Mouse (Mus musculus) heart, postnatal 14 days (tissue): ENCODE results near the gene Olfr1426. TPM values are rescaled to one million over a fixed set of nuclear protein-coding genes. Genes with fewer than 3 reads are reported as not detected.
"Not testable (repeated sequence)": the region's sequence is repeated elsewhere in the genome, so short reads cannot be mapped to it uniquely, and the experiment has no call there.

Experiments used
- DNase-seq, 2 experiments: peaks; one replicate each; pipeline ENCODE4 v3.0.0; 2021 to 2022
- intact Hi-C: fragments of 180-260 bp; cut with DNase I; formaldehyde crosslinking; loops from one replicate; pipeline ENCODE4 v1.15.1; 2025
- long read RNA-seq, 2 experiments: library from polyadenylated mRNA; stranded (forward); transcript quantifications; one replicate each; pipeline ENCODE4 v2.0.0; 2021
- total RNA-seq, 2 experiments: library from RNA; stranded (reverse); gene quantifications; 2 replicates each; pipeline ENCODE4 v1.2.3; 2021

Gene Olfr1426
- total RNA-seq, result not detected
- long read RNA-seq, experiment 1, result 0 reads
- long read RNA-seq, experiment 2, result 0 reads

DNA sequence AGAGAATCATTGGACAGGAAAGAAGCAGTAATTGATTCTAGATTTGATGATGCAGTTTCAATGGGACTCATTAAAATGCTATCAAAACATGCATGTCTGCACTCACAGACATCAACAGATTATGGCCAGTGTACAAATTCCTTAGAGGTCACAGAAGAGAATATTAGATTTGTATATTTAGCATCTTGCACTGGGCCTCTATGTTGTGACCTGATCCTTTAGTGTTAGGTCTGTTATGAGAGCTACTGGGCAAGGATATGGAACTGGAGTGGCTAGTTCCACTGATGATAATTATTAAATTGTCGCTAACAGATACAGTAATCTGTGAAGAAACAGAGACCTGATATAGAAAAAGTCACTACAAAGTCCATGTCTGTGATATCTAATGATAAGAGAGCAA, at the start of gene Olfr1426:
Gene Olfr1426, minus strand, starts transcription at position 101 of the 400 bp plus-strand sequence.
- DNase-seq, result no peak
- intact Hi-C loops, result no loop called here

DNA sequence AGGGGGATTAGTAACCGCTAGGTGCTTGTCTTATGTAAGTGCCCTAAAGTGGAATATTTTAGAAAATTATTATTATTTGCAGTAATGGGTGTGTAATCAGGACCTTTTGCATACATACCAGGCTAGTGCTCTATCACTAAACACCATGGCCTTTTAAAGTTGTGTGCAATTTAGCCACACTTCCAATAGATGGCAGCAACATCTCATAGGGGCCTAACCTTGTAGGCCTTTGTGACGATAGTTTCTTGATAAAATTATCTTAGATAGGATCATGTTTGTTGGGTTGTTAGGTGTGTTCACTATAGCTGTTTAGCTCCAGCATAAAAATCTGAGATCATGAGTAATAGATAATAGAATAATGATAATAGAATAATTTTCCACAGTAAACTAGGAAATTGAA, 42.5 kb upstream of the Olfr1426 start:
- intact Hi-C loops, result no loop called here
- DNase-seq, result peak in 1 of 2 experiments; percentile 11

DNA sequence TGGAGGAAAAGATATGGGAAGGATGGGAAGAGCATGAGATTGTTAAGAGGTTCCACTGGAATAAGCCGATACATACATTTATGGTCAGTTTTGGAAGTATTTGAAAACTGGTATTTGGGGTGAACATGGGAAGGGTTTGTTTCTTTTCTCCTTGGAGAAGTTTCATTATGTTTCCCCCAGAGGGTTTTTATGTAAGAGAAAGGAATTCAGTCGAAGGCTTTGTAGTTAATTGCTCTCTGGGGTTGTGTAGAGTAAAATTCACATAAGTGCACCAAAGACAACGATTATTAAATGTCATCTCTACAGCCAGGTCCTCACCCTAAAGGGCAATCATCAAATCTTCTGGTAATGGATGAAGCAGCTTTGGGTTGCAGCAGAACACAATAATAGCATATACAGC, 31.3 kb upstream of the Olfr1426 start, which contains the start of gene Olfr76:
Gene Olfr76, minus strand, starts transcription at position 101 of the 400 bp plus-strand sequence.
- DNase-seq, result no peak
- intact Hi-C loops, result no loop called here

DNA sequence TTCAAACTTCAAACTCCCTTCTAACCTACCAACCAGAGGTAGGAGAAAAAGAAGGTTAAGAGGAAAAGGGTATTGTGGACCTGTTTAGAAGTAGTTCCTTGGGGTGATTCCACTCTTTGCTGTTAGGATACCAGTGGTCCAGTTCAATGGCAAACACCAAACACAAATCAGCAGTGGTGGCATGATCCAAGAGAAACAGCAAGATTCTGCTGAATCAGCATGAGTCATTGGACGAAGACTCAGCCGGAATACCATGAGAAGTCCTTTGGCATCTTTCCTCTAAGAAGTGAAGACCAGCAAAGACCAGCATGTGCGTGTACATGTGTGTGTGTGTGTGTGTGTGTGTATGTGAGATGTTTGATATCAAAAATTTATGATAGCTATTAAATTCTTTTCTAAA, 24.7 kb upstream of the Olfr1426 start:
- intact Hi-C loops, result no loop called here
- DNase-seq, result no peak

DNA sequence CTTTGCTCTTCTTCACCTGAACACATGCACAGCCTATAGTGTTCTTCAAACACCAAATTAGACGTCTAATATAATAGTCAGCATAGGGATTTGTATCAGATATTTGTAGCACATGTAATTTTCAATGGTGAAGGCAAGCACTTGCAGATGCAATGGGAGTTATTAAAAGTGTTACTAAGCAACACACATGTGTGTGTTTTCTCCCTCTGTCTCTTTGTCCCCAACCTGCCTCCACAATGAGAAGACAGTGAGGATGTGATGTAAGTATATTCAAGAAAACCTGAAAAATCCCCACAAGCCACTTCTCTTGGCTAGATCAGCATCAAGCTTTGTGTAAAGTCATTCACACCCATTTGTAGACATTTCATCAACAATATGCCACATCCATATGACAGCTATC, 24.0 kb upstream of the Olfr1426 start, which contains the start of gene Olfr1428:
Gene Olfr1428, minus strand, starts transcription at position 101 of the 400 bp plus-strand sequence.
- no peak for DNase-seq
- intact Hi-C loops, result no loop called here

DNA sequence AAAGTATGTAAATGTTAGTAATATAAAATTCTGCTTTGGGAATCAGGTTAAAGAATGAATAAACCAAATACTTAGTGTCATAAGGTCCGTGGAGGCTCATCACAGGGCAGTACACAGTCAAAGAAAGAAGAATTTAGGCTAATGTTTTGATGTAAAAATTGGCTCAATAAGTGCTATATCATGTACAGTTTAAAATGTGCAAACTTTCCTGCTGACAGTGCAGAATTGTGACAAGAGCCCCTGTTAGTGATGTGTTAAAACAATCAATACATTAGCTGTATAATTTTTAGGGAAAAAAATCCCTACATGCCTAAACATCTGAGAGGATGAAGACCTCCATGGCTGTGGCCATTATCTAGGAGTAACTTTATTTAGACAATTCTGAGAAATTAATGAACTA, 22.0 kb upstream of the Olfr1426 start:
- DNase-seq, result no peak
- intact Hi-C loops, result no loop called here

DNA sequence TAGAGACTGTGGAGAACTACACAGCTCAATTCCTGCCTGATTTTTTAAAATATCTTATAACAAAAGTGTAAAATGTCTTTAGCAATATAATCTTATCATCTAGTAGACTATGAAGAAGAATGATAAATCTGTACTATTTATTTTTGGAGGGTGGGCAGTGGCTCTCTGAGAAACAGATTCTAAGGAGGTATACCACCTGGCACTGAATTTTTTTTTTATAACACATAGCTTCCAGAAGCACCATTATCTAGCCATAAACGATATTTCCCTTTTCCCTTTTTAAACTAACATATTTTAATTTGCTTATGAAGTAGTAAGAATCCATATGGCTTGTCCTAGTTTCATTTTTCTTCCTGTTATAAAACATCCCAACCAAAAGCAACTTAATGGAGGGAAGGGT, 12.7 kb upstream of the Olfr1426 start:
- no peak for DNase-seq
- intact Hi-C loops, result no loop called here

DNA sequence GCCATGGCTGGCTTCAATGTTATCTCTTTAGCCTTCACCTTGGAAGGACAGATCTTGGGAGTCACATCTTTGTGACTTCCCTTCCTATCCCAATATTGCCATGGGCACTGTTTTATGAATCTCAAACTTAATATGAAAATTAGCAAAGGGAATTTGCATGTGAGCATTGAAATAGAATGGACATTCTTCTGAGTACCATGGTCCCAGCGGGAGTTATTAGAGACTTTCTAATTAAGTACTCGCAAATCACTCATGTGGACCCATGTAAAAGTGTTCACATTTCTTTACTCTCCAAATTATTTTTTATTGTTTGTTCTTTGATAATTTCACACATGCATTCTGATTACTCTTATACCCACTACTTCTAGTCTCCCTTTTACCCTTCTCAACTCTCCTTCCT, 11.4 kb upstream of the Olfr1426 start, which contains the start of gene Olfr1427:
Gene Olfr1427, minus strand, starts transcription at position 101 of the 400 bp plus-strand sequence.
- intact Hi-C loops, result no loop called here
- no peak for DNase-seq

DNA sequence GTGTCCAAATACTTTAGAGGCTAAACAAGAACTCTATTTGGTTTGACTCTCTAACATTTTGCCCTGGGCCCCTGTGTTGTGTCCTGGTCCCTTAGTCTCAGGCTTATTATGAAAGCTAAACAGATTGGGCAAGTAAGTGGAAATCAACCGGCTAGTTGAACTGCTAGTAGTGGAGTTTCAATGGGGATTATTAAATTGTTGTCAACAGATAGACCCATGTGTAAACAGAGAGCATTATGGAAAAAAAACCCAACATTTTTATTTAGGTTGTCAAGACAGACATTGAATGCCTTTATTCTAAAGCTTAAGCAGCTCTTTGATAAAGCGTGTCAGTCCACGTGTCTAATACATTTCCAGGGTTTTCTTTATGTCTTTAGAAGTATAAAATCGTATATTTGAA, 14.2 kb downstream of the Olfr1426 start, which contains the start of gene Olfr1425:
Gene Olfr1425, minus strand, starts transcription at position 101 of the 400 bp plus-strand sequence.
- DNase-seq, intact Hi-C loops: not testable (repeated sequence)

DNA sequence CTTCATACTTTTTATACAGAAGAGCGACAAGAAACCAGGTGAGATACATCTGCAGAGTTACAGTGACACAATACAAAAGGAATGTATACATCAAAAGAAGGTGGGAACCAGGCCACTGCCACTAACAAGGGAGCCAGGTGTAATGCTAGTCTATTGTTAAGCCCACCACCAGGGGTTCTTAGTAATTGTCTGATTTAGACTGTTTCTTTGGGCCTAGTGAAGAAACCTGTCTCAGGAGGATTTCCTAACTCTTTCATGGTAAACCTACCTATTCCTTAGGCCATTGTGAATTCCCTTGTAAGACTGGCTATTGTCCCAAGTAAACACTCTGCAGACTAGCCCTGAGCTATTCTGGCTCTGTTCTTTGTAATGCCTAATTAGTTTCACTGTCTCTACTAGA, 22.3 kb downstream of the Olfr1426 start:
- intact Hi-C loops, DNase-seq: not testable (repeated sequence)

DNA sequence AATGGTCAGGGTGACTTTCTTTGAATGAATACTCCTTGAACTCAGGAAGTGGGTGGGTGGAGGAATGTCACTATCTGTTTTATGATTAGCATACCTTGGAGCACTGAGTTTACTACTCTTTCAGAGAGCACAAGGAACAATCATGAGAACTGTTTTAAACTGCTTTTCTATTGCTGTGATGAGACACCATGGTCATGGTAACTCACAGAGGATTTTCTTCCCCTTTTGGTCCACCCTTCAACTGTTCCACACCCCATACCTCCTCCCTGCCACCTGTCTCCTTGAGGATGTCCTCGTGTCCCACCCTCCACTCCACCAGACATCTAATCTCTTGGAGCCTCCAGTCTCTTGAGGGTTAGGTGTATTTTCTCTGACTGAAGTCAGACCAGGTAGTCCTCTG, 24.0 kb downstream of the Olfr1426 start:
- intact Hi-C loops, DNase-seq: not testable (repeated sequence)

DNA sequence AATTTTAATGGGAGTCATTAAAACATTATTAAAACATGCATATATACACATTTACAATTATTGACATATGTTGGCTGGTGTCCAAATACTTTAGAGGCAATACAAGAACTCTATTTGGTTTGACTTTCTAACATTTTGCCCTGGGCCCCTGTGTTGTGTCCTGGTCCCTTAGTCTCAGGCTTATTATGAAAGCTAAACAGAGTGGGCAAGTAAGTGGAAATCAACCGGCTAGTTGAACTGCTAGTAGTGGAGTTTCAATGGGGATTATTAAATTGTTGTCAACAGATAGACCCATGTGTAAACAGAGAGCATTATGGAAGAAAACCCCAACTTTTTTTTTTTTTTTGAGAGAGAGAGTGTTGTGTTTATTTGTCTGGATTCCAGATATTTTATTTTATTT, 29.2 kb downstream of the Olfr1426 start, which contains the start of gene Olfr1424:
Gene Olfr1424, minus strand, starts transcription at position 101 of the 400 bp plus-strand sequence.
- intact Hi-C loops, DNase-seq: not testable (repeated sequence)

DNA sequence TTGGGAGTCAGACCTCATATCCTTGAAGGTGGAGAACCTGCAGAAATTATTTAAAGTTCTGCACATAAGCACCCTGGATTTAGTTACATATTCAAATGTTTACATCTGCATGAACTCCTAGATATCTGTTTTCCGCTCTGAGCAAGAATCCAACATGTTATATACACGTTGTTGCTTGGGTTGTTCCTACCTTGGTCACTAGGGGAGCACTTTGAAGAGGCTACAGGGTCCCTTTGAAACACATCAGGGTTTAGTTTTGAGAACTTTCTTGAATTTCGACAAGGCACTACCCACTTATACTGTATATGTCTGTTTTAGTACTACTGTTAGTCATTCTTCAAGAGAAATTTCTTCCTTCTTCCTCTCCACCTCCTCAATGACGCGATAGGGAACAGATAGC, 48.6 kb downstream of the Olfr1426 start:
- intact Hi-C loops, result no loop called here
- DNase-seq, result no peak

DNA sequence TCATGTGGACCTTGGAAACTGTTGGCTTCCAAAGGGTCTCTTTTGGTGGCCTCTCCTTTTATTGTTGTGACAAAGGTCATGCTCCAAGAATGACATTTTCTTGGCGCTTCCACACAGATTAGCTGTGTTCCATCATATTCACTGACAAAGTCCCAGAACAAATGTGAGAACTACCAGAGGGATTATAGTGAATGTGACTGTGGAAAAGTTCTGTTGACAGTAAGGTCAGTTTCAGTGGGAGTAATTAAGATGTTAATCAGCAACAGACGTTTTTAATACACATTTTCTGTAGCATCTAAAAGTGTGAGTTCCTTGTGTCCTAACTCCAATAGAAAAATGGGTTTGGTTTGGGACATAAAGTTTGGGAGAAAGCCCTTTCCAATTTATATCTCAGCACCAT, 50.6 kb downstream of the Olfr1426 start, which contains the start of gene Olfr1423:
Gene Olfr1423, minus strand, starts transcription at position 101 of the 400 bp plus-strand sequence.
- no peak for DNase-seq
- intact Hi-C loops, result no loop called here

DNA sequence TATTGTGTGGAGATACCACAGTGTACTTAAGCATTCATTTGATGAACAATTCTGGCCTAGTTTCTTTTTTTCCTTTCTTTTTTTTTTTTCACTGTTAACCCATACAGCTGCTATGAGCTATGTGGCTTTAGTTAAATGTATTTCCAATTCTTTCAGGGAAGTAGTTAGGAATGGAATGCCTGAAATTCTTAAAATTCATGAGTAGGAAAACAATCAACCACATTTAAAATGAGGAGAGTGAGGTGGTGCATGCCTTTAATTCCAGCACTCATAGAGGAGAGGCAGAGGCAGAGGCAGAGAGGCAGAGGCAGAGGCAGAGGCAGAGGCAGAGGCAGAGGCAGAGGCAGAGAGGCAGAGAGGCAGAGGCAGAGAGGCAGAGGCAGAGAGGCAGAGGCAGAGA, 54.1 kb downstream of the Olfr1426 start:
- intact Hi-C loops, result no loop called here
- no peak for DNase-seq

Other genes with a start within 250 kb of the Olfr1426 start
- not detected for gene Olfr1418, start 230.9 kb downstream of the Olfr1426 start, total RNA-seq
- not detected for gene Olfr1419, start 216.9 kb downstream of the Olfr1426 start, total RNA-seq
- gene Olfr1420, start 205.4 kb downstream of the Olfr1426 start, total RNA-seq, result not detected
- 10 to 100 TPM; 26.2 to 28.2 TPM for gene Patl1, start 179.6 kb downstream of the Olfr1426 start, total RNA-seq
- 10 to 100 TPM; 81.3 to 85.1 TPM for gene Osbp, start 126.1 kb downstream of the Olfr1426 start, total RNA-seq
- not detected for gene Olfr1423, start 50.7 kb downstream of the Olfr1426 start, total RNA-seq
- not detected for gene Olfr1424, start 29.3 kb downstream of the Olfr1426 start, total RNA-seq
- not detected for gene Olfr1425, start 14.3 kb downstream of the Olfr1426 start, total RNA-seq
- gene Olfr1427, start 11.3 kb upstream of the Olfr1426 start, total RNA-seq, result not detected
- not detected for gene Olfr1428, start 23.9 kb upstream of the Olfr1426 start, total RNA-seq
- gene Olfr76, start 31.2 kb upstream of the Olfr1426 start, total RNA-seq, result not detected
- gene Olfr1555-ps1, start 78.1 kb upstream of the Olfr1426 start, total RNA-seq, result not detected
- not detected for gene Olfr1431, start 108.6 kb upstream of the Olfr1426 start, total RNA-seq
- not detected for gene Olfr1432, start 140.6 kb upstream of the Olfr1426 start, total RNA-seq
- not detected for gene Olfr262, start 149.6 kb upstream of the Olfr1426 start, total RNA-seq
- not detected for gene Olfr235, start 169.0 kb upstream of the Olfr1426 start, total RNA-seq
- not detected for gene Olfr1434, start 187.8 kb upstream of the Olfr1426 start, total RNA-seq
- not detected for gene Olfr1436, start 207.1 kb upstream of the Olfr1426 start, total RNA-seq
- not detected for gene Olfr1437, start 233.1 kb upstream of the Olfr1426 start, total RNA-seq
- not detected for gene Olfr1438-ps1, start 243.9 kb upstream of the Olfr1426 start, total RNA-seq